Mouse (Mus musculus): ENCODE results near the gene Acadvl. TPM values are rescaled to one million over a fixed set of nuclear protein-coding genes. Genes with fewer than 3 reads are reported as not detected.

Gene Acadvl
- total and polyA plus RNA-seq, 3 experiments = 92.5 to 123 TPM; not detected in 1

DNA sequence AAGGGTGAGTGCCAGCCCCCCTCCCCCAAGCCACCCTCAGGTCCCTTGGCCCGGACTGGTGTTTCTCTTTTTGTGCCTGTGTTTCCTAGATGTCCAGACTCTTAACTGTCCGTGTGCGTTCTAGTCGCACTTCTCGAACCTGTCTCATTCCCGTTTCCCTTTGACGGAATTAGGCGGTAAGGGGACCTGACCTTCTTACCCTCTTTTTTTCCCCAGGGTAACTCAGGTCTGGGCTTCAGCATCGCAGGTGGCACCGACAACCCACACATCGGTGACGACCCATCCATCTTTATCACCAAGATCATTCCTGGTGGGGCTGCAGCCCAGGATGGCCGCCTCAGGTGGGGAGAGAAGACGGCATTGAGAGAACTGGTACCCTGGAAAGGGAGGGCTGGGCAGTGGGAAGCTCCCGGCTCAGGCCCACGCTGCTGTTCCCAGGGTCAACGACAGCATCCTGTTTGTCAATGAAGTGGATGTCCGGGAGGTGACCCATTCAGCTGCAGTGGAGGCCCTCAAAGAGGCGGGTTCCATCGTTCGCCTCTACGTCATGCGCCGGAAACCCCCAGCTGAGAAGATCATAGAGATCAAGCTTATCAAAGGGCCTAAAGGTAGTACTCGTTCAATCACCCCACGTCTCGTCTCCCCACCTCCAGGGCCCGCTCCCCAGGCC, 15.6 kb upstream of the Acadvl start:
- Histone ChIP-seq H3K9me3 (replicated peaks; ENCODE audit: insufficient read depth, low read length) (no peaks in the 10 kb centered on the region), H3K79me2 (ENCODE audit: control insufficient read depth, insufficient read depth, low read length, poor library complexity) (no peaks in the 10 kb centered on the region), H3K27me3 (ENCODE audit: control insufficient read depth in 1 of 2, insufficient read depth in 2 of 2, low read length in 2 of 2) (no peaks in the 10 kb centered on the region), H3K4me3 (ENCODE audit: control insufficient read depth in 1 of 2, insufficient read depth in 1 of 2, low read depth in 2 of 2, low read length in 2 of 2) (no peak overlapping the region), H3K4me1 (ENCODE audit: control insufficient read depth in 1 of 2, insufficient read depth in 2 of 2, low read length in 2 of 2) (peaks cover 0 to 9% of the 10 kb centered on the region in 2 experiments; a peak in 2 of 4 replicates), H3K9ac (ENCODE audit: control insufficient read depth, low read depth, low read length, poor library complexity, severe bottlenecking) (no peak overlapping the region), H3K36me3 (ENCODE audit: control insufficient read depth in 1 of 2, insufficient read depth in 2 of 2, low read length in 2 of 2) (peaks cover 0 to 3% of the 10 kb centered on the region in 2 experiments; a peak in 2 of 4 replicates), H3K27ac (ENCODE audit: control insufficient read depth, low read depth, low read length) (no peak overlapping the region)
- no peak for DNase-seq (ENCODE audit: low read depth, low spot score)
- no peak for TF ChIP-seq MYB (IDR thresholded peaks at IDR 0.05; ENCODE audit: low read depth, low read length)
- no peak for TF ChIP-seq NRF1 (IDR thresholded peaks at IDR 0.05; ENCODE audit: insufficient read depth, low read depth, low read length, poor library complexity, severe bottlenecking)
- TF ChIP-seq MXI1 (IDR thresholded peaks at IDR 0.05; ENCODE audit: low read depth, low read length) = no peak
- TF ChIP-seq JUND (IDR thresholded peaks at IDR 0.05; ENCODE audit: low read depth, low read length) = no peak
- no peak for TF ChIP-seq ZNF384 (IDR thresholded peaks at IDR 0.05; ENCODE audit: low read depth, low read length)
- no peak for TF ChIP-seq SMC3 (IDR thresholded peaks at IDR 0.05; ENCODE audit: low read depth, low read length)
- TF ChIP-seq BHLHE40 (IDR thresholded peaks at IDR 0.05; ENCODE audit: borderline replicate concordance, low read depth, low read length) = no peak
- TF ChIP-seq UBTF (IDR thresholded peaks at IDR 0.05; ENCODE audit: borderline replicate concordance, insufficient read depth, low read depth, low read length) = no peak
- TF ChIP-seq CTCF (IDR thresholded peaks at IDR 0.05 in 2 of 3, conservative IDR thresholded peaks at IDR 0.05 in 1 of 3; ENCODE audit: control insufficient read depth in 1 of 3, insufficient read depth in 1 of 3, low read depth in 2 of 3, low read length in 3 of 3, poor library complexity in 1 of 3, severe bottlenecking in 1 of 3) = no peak

DNA sequence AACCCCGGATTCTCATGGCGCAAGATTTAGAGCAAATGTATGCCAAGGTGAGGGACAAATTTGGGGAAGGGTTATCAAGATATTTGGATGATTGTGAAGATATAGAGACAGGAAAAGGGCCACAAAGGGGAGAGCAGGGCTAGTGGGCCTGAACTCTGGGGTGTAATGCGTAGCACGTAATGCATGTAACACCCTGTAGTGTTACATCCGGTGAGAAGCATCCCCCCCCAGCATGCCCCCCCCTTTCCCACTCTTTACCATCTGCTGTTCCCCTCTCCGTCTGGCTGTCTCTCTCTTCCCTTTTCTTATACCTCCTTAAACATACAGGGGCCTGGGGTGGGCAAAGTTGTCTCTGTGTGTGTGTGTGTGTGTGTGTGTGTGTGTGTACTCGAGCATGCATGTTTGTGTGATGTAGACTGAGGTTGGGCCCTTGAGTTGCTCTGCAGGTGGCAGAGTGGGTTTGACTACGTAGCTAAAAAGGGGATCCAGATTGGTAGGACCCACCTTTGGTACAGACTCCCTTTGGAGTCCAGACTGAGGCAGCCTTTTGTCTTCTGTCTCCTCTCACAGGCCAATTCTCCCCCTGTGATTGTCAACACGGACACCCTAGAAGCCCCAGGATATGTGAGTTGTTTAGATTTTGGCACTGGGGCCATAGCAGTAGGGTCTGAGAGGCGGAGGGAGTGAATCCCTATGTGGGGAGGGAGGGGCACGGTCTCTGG, 14.8 kb upstream of the Acadvl start:
- Histone ChIP-seq H3K79me2 (ENCODE audit: control insufficient read depth, insufficient read depth, low read length, poor library complexity) (no peaks in the 10 kb centered on the region), H3K9me3 (replicated peaks; ENCODE audit: insufficient read depth, low read length) (no peaks in the 10 kb centered on the region), H3K36me3 (ENCODE audit: control insufficient read depth in 1 of 2, insufficient read depth in 2 of 2, low read length in 2 of 2) (peaks cover 0 to 3% of the 10 kb centered on the region in 2 experiments; a peak in 2 of 4 replicates), H3K27me3 (ENCODE audit: control insufficient read depth in 1 of 2, insufficient read depth in 2 of 2, low read length in 2 of 2) (no peaks in the 10 kb centered on the region), H3K27ac (ENCODE audit: control insufficient read depth, low read depth, low read length) (no peak overlapping the region), H3K4me3 (ENCODE audit: control insufficient read depth in 1 of 2, insufficient read depth in 1 of 2, low read depth in 2 of 2, low read length in 2 of 2) (no peak overlapping the region), H3K4me1 (ENCODE audit: control insufficient read depth in 1 of 2, insufficient read depth in 2 of 2, low read length in 2 of 2) (peaks cover 0 to 9% of the 10 kb centered on the region in 2 experiments; a peak in 2 of 4 replicates), H3K9ac (ENCODE audit: control insufficient read depth, low read depth, low read length, poor library complexity, severe bottlenecking) (no peak overlapping the region)
- DNase-seq (ENCODE audit: low read depth, low spot score) = no peak
- TF ChIP-seq KAT2A (conservative IDR thresholded peaks at IDR 0.05; ENCODE audit: low read depth, low read length) (no peak), USF1 (IDR thresholded peaks at IDR 0.05; ENCODE audit: low read depth, low read length) (no peak), CHD2 (IDR thresholded peaks at IDR 0.05; ENCODE audit: low read length) (no peak)
